Mouse (Mus musculus) lung, adult 2 months (tissue): ENCODE measurements around the gene Dnaja3.

Experiments
- CTCF ChIP-seq: fragments of 200-500 bp; IDR thresholded peaks from 2 replicates; pipeline ENCODE4 v1.5.1; 2011; ENCODE audit warnings: mild to moderate bottlenecking, low read length, control low read depth; ENCODE audit not compliant: insufficient read depth
- POLR2A ChIP-seq: fragments of 200-500 bp; IDR thresholded peaks from 2 replicates; pipeline ENCODE4 v1.6.1; 2011; ENCODE audit warnings: low read depth, mild to moderate bottlenecking, control low read depth, low read length, borderline replicate concordance; ENCODE audit errors: extremely low read depth

DNA sequence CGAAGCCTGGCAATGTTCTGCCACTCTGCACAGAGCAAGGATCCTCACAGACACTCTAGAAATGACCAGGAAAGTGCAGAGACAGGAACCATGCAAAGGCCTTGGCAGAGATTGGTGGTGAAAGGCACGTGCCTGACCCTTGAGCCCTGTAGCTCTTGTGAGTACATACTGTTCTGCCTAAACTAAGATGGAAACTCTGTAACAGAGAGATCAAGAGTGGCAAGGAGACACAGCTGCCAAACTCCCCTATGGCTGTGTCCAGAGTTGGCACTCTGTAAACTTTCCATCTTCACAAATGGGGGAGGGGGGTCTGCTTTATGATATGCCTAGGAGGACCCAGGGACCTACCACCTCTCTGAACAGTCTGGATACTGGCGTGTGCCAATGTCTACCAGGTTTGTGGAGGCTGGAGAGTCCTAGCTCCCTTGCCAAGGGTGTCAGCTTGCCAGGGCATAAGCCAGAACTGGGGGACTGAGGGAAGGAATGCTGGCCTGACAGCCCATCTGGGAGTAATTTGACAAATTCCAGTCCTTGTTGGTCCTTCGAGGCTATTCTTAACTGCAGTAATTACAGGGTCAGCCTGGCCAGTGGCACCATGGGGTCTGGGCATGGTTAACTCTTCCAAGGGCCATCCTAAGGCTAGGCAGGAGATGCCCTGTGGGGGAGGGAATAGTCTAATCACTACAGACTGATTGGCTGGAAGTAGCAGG is 13.1 kb downstream of the Dnaja3 start:
- no peak for TF ChIP-seq POLR2A
- TF ChIP-seq CTCF: no peak
